Mouse (Mus musculus) ES-E14 (cell line): ENCODE data around the gene Rfc2. TPM values are rescaled to one million over a fixed set of nuclear protein-coding genes. Genes with fewer than 3 reads are reported as not detected.

Experiments used
- DNase-seq: peaks from one replicate; pipeline ENCODE4 v3.0.0-alpha.2; 2013; ENCODE audit warnings: low read depth, low spot score
- H3K27ac ChIP-seq: 2 replicates; pipeline ENCODE4 v1.5.1; 2012; ENCODE audit warnings: low read depth, mild to moderate bottlenecking, low read length, moderate library complexity, mixed read lengths; ENCODE audit not compliant: poor library complexity, insufficient read depth, severe bottlenecking
- H3K36me3 ChIP-seq: 2 replicates; pipeline ENCODE4 v1.6.1; 2012; ENCODE audit warnings: mild to moderate bottlenecking, low read length, moderate library complexity, mixed read lengths; ENCODE audit not compliant: control insufficient read depth, poor library complexity, insufficient read depth, severe bottlenecking
- H3K4me1 ChIP-seq, 2 experiments: fragments of 150-350 bp in 1 of 2; sonication (generic) in 1 of 2; 2 replicates each; pipeline ENCODE4 v1.6.1; 2012; ENCODE audit warnings: low read length in 2 of 2, mild to moderate bottlenecking in 1 of 2, mixed read lengths in 1 of 2; ENCODE audit not compliant: control insufficient read depth in 2 of 2, insufficient read depth in 2 of 2, poor library complexity in 1 of 2
- H3K4me3 ChIP-seq, 2 experiments: fragments of 150-350 bp in 1 of 2; sonication (generic) in 1 of 2; 2 replicates each; pipeline ENCODE4 v1.5.1; 2012; ENCODE audit warnings: low read length in 2 of 2, low read depth in 1 of 2, mild to moderate bottlenecking in 1 of 2, mixed read lengths in 1 of 2; ENCODE audit not compliant: insufficient read depth in 1 of 2, poor library complexity in 1 of 2, severe bottlenecking in 1 of 2
- H3K9ac ChIP-seq: 2 replicates; pipeline ENCODE4 v1.6.1; 2012; ENCODE audit warnings: low read depth, mild to moderate bottlenecking, low read length, mixed read lengths; ENCODE audit not compliant: poor library complexity, insufficient read depth, severe bottlenecking
- H3K9me3 ChIP-seq: fragments of 150-350 bp; sonication (generic); 2 replicates; pipeline ENCODE4 v1.6.1; 2012; ENCODE audit warnings: low read depth, mild to moderate bottlenecking, low read length; ENCODE audit not compliant: control insufficient read depth, insufficient read depth
- CHD2 ChIP-seq: IDR thresholded peaks from 2 replicates; pipeline ENCODE4 v1.6.1; 2014; ENCODE audit warnings: mild to moderate bottlenecking, low read depth, low read length, inconsistent platforms
- HCFC1 ChIP-seq: IDR thresholded peaks from 2 replicates; pipeline ENCODE4 v1.6.1; 2012; ENCODE audit warnings: low read length, inconsistent platforms, borderline replicate concordance; ENCODE audit not compliant: insufficient read depth
- MAFK ChIP-seq: IDR thresholded peaks from 2 replicates; pipeline ENCODE4 v1.6.1; 2014; ENCODE audit warnings: mild to moderate bottlenecking, low read depth, low read length, inconsistent platforms; ENCODE audit not compliant: insufficient read depth
- ZC3H11A ChIP-seq: IDR thresholded peaks from 2 replicates; pipeline ENCODE4 v1.6.1; 2012; ENCODE audit warnings: low read depth, mild to moderate bottlenecking, inconsistent platforms, low read length, borderline replicate concordance
- ZNF384 ChIP-seq: IDR thresholded peaks from 2 replicates; pipeline ENCODE4 v1.6.1; 2012; ENCODE audit warnings: low read depth, low read length, inconsistent platforms
- in situ Hi-C, 2 experiments: fragments of 600-800 bp; cut with MboI; formaldehyde crosslinking; loops; one replicate each; pipeline ENCODE4 v1.15.1; 2025; ENCODE audit warnings: low sequenced_read_pairs in 2 of 2, inconsistent platforms in 1 of 2; ENCODE audit not compliant: unreplicated experiment in 2 of 2
- total RNA-seq: library from RNA; depleted of rRNA; stranded (reverse); fragments of 300-350 nt; gene quantifications from 2 replicates; pipeline ENCODE4 v1.2.3, GENCODE M21; 2012; rRNA removed

Rfc2 gene
- total RNA-seq = 165 and 168 TPM in 2 replicates

DNA sequence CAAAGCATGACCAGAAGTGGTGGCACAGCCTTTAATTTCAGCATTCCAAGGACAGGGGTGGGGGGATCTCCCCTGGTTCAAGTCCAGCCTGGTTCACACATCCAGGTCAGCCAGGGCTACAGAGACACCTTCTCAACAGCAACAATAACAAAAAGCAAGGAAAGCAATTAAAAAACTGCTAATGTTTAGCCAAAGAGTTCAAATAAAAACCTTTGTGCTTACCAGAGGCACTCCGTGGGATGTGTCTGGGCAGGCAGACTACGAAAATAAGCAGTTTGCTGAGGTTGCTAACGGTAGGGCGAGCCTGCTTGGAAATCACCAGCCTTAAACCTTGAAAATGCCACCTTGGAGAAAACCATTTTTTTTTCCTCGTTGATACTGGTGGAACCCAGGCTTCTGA lies at the start of gene Rfc2:
Gene Rfc2 (plus strand): TSS at position 221 of the 400 bp plus-strand sequence.
- Histone ChIP-seq H3K4me1 (peaks cover 0 to 2% of the 10 kb centered on the region in 2 experiments; a peak in 1 of 4 replicates), H3K9me3 (no peaks in the 10 kb centered on the region), H3K36me3 (no peaks in the 10 kb centered on the region), H3K27ac (no peak within 1 kb of the TSS), H3K9ac (no peak within 1 kb of the TSS), H3K4me3 (no peak within 1 kb of the TSS)
- TF ChIP-seq CHD2 (no peak), MAFK (no peak), HCFC1 (no peak), ZNF384 (no peak), ZC3H11A (no peak)
- in situ Hi-C loops = no loop called here
- no peak for DNase-seq

DNA sequence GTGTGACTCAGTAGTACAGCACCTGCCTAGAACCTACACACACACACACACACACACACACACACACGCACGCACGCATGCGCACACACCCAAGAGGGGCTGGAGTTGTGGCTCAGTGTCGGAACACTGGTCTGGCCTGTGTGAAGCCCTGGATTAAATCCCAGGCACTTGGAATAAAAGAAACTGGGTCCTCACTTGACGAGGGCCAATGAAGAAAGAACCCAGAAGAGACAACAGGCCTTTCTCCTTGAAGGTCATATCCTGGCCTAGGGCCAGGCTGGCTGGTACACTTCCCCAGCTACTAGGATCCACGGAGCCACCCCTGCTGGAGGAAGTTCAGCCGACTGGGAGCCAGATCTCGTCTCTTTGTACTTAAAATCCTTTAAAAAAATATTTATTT lies 49.6 kb upstream of the Rfc2 start:
- no peak for TF ChIP-seq ZC3H11A
- H3K36me3 ChIP-seq = no peaks in the 10 kb centered on the region
- H3K4me3 ChIP-seq = no peak overlapping the region
- H3K9me3 ChIP-seq = no peaks in the 10 kb centered on the region
- peaks cover 2 to 11% of the 10 kb centered on the region in 2 experiments; a peak in 1 of 4 replicates for H3K4me1 ChIP-seq
- in situ Hi-C loops = no loop called here
- no peak for DNase-seq
- no peak overlapping the region for H3K9ac ChIP-seq
- no peak overlapping the region for H3K27ac ChIP-seq

DNA sequence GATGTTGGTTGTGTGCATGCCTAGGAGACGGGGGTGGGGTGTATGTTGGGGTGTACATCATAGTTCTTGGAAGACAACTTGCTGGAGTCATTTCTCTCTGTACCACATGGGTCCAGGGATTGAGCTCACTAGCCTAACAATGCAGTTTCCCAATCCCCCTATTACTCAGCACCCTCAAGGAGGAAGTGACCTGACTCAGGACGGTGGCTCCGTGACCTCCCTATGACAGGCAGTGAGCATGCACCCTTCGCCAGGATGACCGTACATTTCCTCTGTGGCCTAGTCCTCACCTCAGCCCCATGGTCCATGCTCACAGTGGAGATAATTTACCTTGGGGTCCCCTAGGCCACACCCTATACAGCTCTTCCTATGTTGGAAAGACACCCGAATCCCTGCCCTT lies 48.7 kb upstream of the Rfc2 start:
- TF ChIP-seq ZNF384 (no peak), CHD2 (no peak), ZC3H11A (no peak), MAFK (no peak), HCFC1 (no peak)
- H3K4me3 ChIP-seq = no peak overlapping the region
- no peaks in the 10 kb centered on the region for H3K36me3 ChIP-seq
- no peak overlapping the region for H3K9ac ChIP-seq
- H3K27ac ChIP-seq = no peak overlapping the region
- no peak for DNase-seq
- H3K9me3 ChIP-seq = no peaks in the 10 kb centered on the region
- in situ Hi-C loops = no loop called here
- H3K4me1 ChIP-seq = peaks cover 2 to 15% of the 10 kb centered on the region in 2 experiments; a peak in 1 of 4 replicates

DNA sequence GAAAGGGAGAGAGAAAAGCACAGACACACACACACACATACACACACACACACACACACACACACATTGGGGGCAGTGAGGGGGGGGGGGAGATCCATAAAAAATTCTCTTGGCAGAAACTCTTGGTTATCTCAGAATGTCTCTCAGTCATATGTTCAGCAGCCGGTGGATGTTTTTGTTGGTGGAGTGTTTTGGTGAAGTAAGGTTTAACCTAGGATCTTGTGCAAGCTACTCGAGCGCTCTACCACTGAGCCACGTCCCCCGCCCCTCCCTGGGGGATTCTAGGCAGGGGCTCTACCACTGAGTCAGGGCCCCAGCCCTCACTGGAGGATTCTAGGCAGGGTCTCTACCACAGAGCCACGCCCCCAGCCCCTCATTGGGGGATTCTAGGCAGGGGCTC lies 45.1 kb upstream of the Rfc2 start:
- H3K27ac ChIP-seq = no peak overlapping the region
- no peaks in the 10 kb centered on the region for H3K36me3 ChIP-seq
- TF ChIP-seq HCFC1 (no peak), MAFK (no peak), CHD2 (no peak)
- peaks cover 2 to 20% of the 10 kb centered on the region in 2 experiments; a peak in 3 of 4 replicates for H3K4me1 ChIP-seq
- no peak overlapping the region for H3K4me3 ChIP-seq
- no peak for DNase-seq
- no peak overlapping the region for H3K9ac ChIP-seq
- in situ Hi-C loops = no loop called here
- no peaks in the 10 kb centered on the region for H3K9me3 ChIP-seq

DNA sequence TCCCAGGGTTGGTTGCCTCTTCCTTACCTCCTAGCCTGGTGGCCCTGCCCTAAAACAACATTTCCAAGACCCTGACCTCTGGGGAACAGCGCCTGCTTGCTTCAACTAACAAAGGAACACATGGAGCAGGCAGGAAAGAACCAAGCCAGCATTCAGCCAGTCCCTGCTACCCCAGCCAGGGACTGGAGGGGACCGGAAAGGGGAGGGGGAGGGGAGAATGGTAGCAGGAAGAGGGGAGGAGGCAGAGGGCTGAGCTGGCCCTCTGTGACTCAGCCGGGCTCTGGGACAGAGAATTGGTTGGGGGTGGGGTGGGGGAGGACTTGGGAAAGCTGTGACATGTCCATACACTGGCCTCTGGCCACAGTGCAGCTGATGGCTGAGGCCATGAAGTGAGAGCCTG lies 41.3 kb upstream of the Rfc2 start:
- TF ChIP-seq MAFK (no peak), ZC3H11A (no peak), ZNF384 (no peak), HCFC1 (no peak), CHD2 (no peak)
- in situ Hi-C loops = no loop called here
- Histone ChIP-seq H3K4me3 (no peak overlapping the region), H3K4me1 (peaks cover 4 to 27% of the 10 kb centered on the region in 2 experiments; a peak in 3 of 4 replicates), H3K9me3 (no peaks in the 10 kb centered on the region), H3K36me3 (no peaks in the 10 kb centered on the region), H3K27ac (peak overlapping the region; percentile 48; the same call in 1 of the 2 replicates), H3K9ac (no peak overlapping the region)
- DNase-seq = no peak
